ENCODE assay signal across 12 mouse cellular contexts in genomic region chr5:37857763-37858545, GRCm38 (mm10). TPM values are rescaled to one million over a fixed set of nuclear protein-coding genes. Genes with fewer than 3 reads are reported as not detected.
DNase-seq lines count a peak whose midpoint lies in the region; ATAC-seq lines count a peak whose summit lies in the region.
"Had no signal": no experiment of that assay in that cellular context is flagged by ENCODE, and none has a peak within 500 bp of the region (broad histone marks: within the 10 kb centered on the region; RNA-seq: fewer than 3 reads in every experiment).

No protein-coding gene starts in this region.

- 21% methylated on average over 14 of the region's 14 CpGs for WGBS in forebrain, embryonic 12.5 days
- 42% methylated on average over 14 of the region's 14 CpGs for WGBS in forebrain, embryonic 10.5 days
- 28% methylated on average over 14 of the region's 14 CpGs for WGBS in midbrain, embryonic 15.5 days

- H3K4me3 ChIP-seq in forebrain, embryonic 12.5 days (replicated peaks), result no peak overlapping the region
- H3K4me3 ChIP-seq in forebrain, embryonic 10.5 days, result no peak overlapping the region
- no peak overlapping the region for H3K4me3 ChIP-seq in midbrain, embryonic 15.5 days
- H3K4me3 ChIP-seq: midbrain, embryonic 12.5 days had no signal

- H3K9ac ChIP-seq in forebrain, embryonic 12.5 days, result no peak overlapping the region
- no peak overlapping the region for H3K9ac ChIP-seq in midbrain, embryonic 15.5 days
- H3K9ac ChIP-seq: midbrain, embryonic 12.5 days had no signal

- H3K27ac ChIP-seq in forebrain, embryonic 12.5 days, result 0 out of 2 replicates have a peak overlapping the region, but pooled peaks have one; percentile 32
- no peak overlapping the region for H3K27ac ChIP-seq in forebrain, embryonic 10.5 days
- no peak overlapping the region for H3K27ac ChIP-seq in midbrain, embryonic 15.5 days
- H3K27ac ChIP-seq: midbrain, embryonic 12.5 days had no signal

- peaks cover 53% of the 10 kb centered on the region for H3K27me3 ChIP-seq in forebrain, embryonic 12.5 days
- peaks cover 82% of the 10 kb centered on the region for H3K27me3 ChIP-seq in forebrain, embryonic 10.5 days (ENCODE audit: poor library complexity, severe bottlenecking)
- no peaks in the 10 kb centered on the region for H3K27me3 ChIP-seq in midbrain, embryonic 15.5 days (replicated peaks)

- no peak overlapping the region for H3K4me2 ChIP-seq in forebrain, embryonic 12.5 days
- no peak overlapping the region for H3K4me2 ChIP-seq in midbrain, embryonic 15.5 days
- H3K4me2 ChIP-seq: liver, embryonic 11.5 days; midbrain, embryonic 12.5 days had no signal

- no peaks in the 10 kb centered on the region for H3K36me3 ChIP-seq in forebrain, embryonic 12.5 days (replicated peaks)
- H3K36me3 ChIP-seq in forebrain, embryonic 10.5 days (replicated peaks), result no peaks in the 10 kb centered on the region
- no peaks in the 10 kb centered on the region for H3K36me3 ChIP-seq in midbrain, embryonic 15.5 days (replicated peaks)
- H3K36me3 ChIP-seq: midbrain, embryonic 12.5 days had no signal

- no peak for DNase-seq in forebrain, embryonic 10.5 days (ENCODE audit: extremely low spot score, low spot score)
- peak; percentile 37 for DNase-seq in brain, embryonic 18.5 days (ENCODE audit: low read depth, low spot score)
- peak; percentile 63 for DNase-seq in layer of hippocampus, adult 9-11 months
- DNase-seq in urinary bladder, adult 18-20 months (ENCODE audit: low spot score in 2 of 2), result no peak
- no peak for DNase-seq in heart, adult 8-10 months (ENCODE audit: low spot score)
- DNase-seq: cerebellum, adult 11 months; heart, postnatal 4 days had no signal

- ATAC-seq in forebrain, embryonic 12.5 days (ENCODE audit: low FRiP score), result peak; percentile 61; the same call in 1 of the 2 replicates
- 0 out of 2 replicates have a peak, but pooled peaks have one; percentile 21 for ATAC-seq in midbrain, embryonic 15.5 days (replicated peaks)
- no peak for ATAC-seq in granulocyte monocyte progenitor cell, adult 5-6 weeks (replicated peaks; ENCODE audit: poor library complexity, severe bottlenecking)

- H3K4me1 ChIP-seq in forebrain, embryonic 12.5 days, result peaks cover 14% of the 10 kb centered on the region
- peaks cover 22% of the 10 kb centered on the region for H3K4me1 ChIP-seq in forebrain, embryonic 10.5 days
- H3K4me1 ChIP-seq in midbrain, embryonic 15.5 days, result peaks cover 12% of the 10 kb centered on the region; the same call in 1 of the 2 replicates

- no peaks in the 10 kb centered on the region for H3K9me3 ChIP-seq in forebrain, embryonic 12.5 days
- H3K9me3 ChIP-seq in forebrain, embryonic 10.5 days, result peaks cover 3% of the 10 kb centered on the region; the same call in 1 of the 2 replicates
- H3K9me3 ChIP-seq in midbrain, embryonic 15.5 days, result no peaks in the 10 kb centered on the region
- H3K9me3 ChIP-seq: midbrain, embryonic 12.5 days had no signal

RNA-seq across cellular contexts. Expression of gene Msx1, which starts 33.6 kb away (rescaled TPM):
- polyA plus RNA-seq in forebrain, embryonic 12.5 days (2016; fragmentation: Nextera tagmentation; extraction: Ambion mirVana), result 40.3 and 67.9 TPM in 2 replicates
- 176 and 192 TPM in 2 replicates for polyA plus RNA-seq in forebrain, embryonic 10.5 days (2016; fragmentation: Nextera tagmentation; extraction: Ambion mirVana)
- polyA plus RNA-seq in midbrain, embryonic 15.5 days (2015; fragmentation: Nextera tagmentation; extraction: Ambion mirVana), result 15.5 and 17.2 TPM in 2 replicates
- 1 to 10 TPM; 3.0 to 3.8 (median 3.3) TPM for total RNA-seq in heart, adult 8-10 months (2022)
- total RNA-seq in granulocyte monocyte progenitor cell, adult 5-6 weeks (2014; fragmentation: Nextera tagmentation), result not detected in 2 replicates
- not detected in 2 replicates for total RNA-seq in granulocyte monocyte progenitor cell, adult 5-6 weeks (2017)

Comparison
In these comparisons a context has a peak if more than half of its experiments do, and no peak if none do; other contexts are left out.
1. DNase-seq: peak in brain, embryonic 18.5 days (single experiment) and layer of hippocampus, adult 9-11 months (single experiment); none in forebrain, embryonic 10.5 days (single experiment), urinary bladder, adult 18-20 months (0 of 2) and heart, adult 8-10 months (single experiment).